In genomic region chr5:24859771-24860540, GRCm38 (mm10) we compare ENCODE assay signal across 13 mouse cellular contexts. TPM values are rescaled to one million over a fixed set of nuclear protein-coding genes. Genes with fewer than 3 reads are reported as not detected.
DNase-seq lines count a peak whose midpoint lies in the region; ATAC-seq and TF ChIP-seq lines count a peak whose summit lies in the region.
"Had no signal": no experiment of that assay in that cellular context is flagged by ENCODE, and none has a peak within 500 bp of the region (broad histone marks: within the 10 kb centered on the region; RNA-seq: fewer than 3 reads in every experiment).

No protein-coding gene starts in this region.

- 0 out of 2 replicates have a peak overlapping the region, but pooled peaks have one; percentile 10 for H3K4me2 ChIP-seq in heart, embryonic 15.5 days
- H3K4me2 ChIP-seq in liver, embryonic 14.5 days (ENCODE audit: low read depth), result peak overlapping the region; percentile 26

- no peak overlapping the region for H3K4me3 ChIP-seq in cerebellum, adult 2 months (replicated peaks; ENCODE audit: insufficient read depth, low read depth, low read length)
- no peak overlapping the region for H3K4me3 ChIP-seq in heart, embryonic 15.5 days
- no peak overlapping the region for H3K4me3 ChIP-seq in liver, embryonic 14.5 days (ENCODE audit: insufficient read depth in 1 of 2, low read depth in 2 of 2, low read length in 2 of 2)
- H3K4me3 ChIP-seq: heart, adult 2 months had no signal

- no peak for TF ChIP-seq CTCF in cerebellum, adult 2 months (IDR thresholded peaks at IDR 0.05; ENCODE audit: borderline replicate concordance, insufficient read depth, low read depth, low read length)
- no peak for TF ChIP-seq CTCF in liver, embryonic 14.5 days (IDR thresholded peaks at IDR 0.05; ENCODE audit: low read depth)

- H3K4me1 ChIP-seq in cerebellum, adult 2 months (ENCODE audit: control insufficient read depth, insufficient read depth, low read length), result peaks cover 16% of the 10 kb centered on the region
- peaks cover 31% of the 10 kb centered on the region for H3K4me1 ChIP-seq in heart, embryonic 15.5 days (replicated peaks)
- peaks cover 32 to 40% of the 10 kb centered on the region in 2 experiments for H3K4me1 ChIP-seq in liver, embryonic 14.5 days (replicated peaks; ENCODE audit: control insufficient read depth in 2 of 2, insufficient read depth in 2 of 2, low read length in 1 of 2)

- intact Hi-C loops in heart, postnatal 36 days (cut with DNase I), result no loop called here

- H3K36me3 ChIP-seq in heart, embryonic 15.5 days, result peaks cover 24% of the 10 kb centered on the region; the same call in 1 of the 2 replicates
- H3K36me3 ChIP-seq in liver, embryonic 14.5 days (replicated peaks; ENCODE audit: control insufficient read depth, insufficient read depth, low read depth), result no peaks in the 10 kb centered on the region

- peak overlapping the region; percentile 41; the same call in 1 of the 2 replicates for H3K27ac ChIP-seq in cerebellum, adult 2 months (ENCODE audit: insufficient read depth, low read length)
- H3K27ac ChIP-seq in heart, embryonic 15.5 days, result peak overlapping the region; percentile 84
- no peak overlapping the region; the same call in 1 of the 2 replicates for H3K27ac ChIP-seq in liver, embryonic 14.5 days
- H3K27ac ChIP-seq: heart, adult 2 months; kidney, postnatal 0 days; macrophage had no signal

- no peak overlapping the region for H3K9ac ChIP-seq in heart, embryonic 15.5 days
- H3K9ac ChIP-seq in liver, embryonic 14.5 days (replicated peaks), result no peak overlapping the region

- H3K9me3 ChIP-seq in heart, embryonic 15.5 days (replicated peaks), result no peaks in the 10 kb centered on the region
- H3K9me3 ChIP-seq in liver, embryonic 14.5 days (ENCODE audit: control insufficient read depth, low read length), result no peaks in the 10 kb centered on the region; the same call in 1 of the 2 replicates

- 0 out of 2 replicates have a peak, but pooled peaks have one; percentile 25 for TF ChIP-seq EP300 in liver, embryonic 14.5 days (IDR thresholded peaks at IDR 0.05; ENCODE audit: low read depth)

- no peak for TF ChIP-seq POLR2A in cerebellum, adult 2 months (IDR thresholded peaks at IDR 0.05; ENCODE audit: borderline replicate concordance, insufficient read depth, low read length)

- ATAC-seq in heart, embryonic 15.5 days (replicated peaks; ENCODE audit: insufficient number of reproducible peaks, insufficient read depth, low FRiP score, low read depth), result no peak
- ATAC-seq in liver, embryonic 14.5 days (ENCODE audit: insufficient read depth), result 0 out of 2 replicates have a peak, but pooled peaks have one; percentile 18
- ATAC-seq: activated CD4-positive, CD25-positive, alpha-beta regulatory T cell, adult 4 months had no signal

- 52% methylated on average over 3 of the region's 3 CpGs for WGBS in cerebellum, adult 2 months
- 54% methylated on average over 3 of the region's 3 CpGs for WGBS in heart, embryonic 15.5 days
- WGBS in liver, embryonic 14.5 days (ENCODE audit: insufficient replicate concordance), result 34% methylated on average over 3 of the region's 3 CpGs

- no peaks in the 10 kb centered on the region for H3K27me3 ChIP-seq in cerebellum, adult 2 months (ENCODE audit: control insufficient read depth, insufficient read depth, low read length)
- no peaks in the 10 kb centered on the region for H3K27me3 ChIP-seq in heart, embryonic 15.5 days
- H3K27me3 ChIP-seq in liver, embryonic 14.5 days (ENCODE audit: control insufficient read depth, insufficient read depth, low read length), result no peaks in the 10 kb centered on the region

- DNase-seq in cerebellum, adult 2 months, result no peak
- DNase-seq in cerebellum, postnatal 10 days, result no peak
- DNase-seq in heart, postnatal 36 days, result no peak
- DNase-seq in NIH3T3 (ENCODE audit: low read depth), result peak; percentile 64
- peak in 1 of 3 experiments; percentile 35 for DNase-seq in liver, embryonic 14.5 days (ENCODE audit: low read depth in 3 of 3, low spot score in 3 of 3)
- no peak for DNase-seq in natural killer cell, adult 2 months (ENCODE audit: low spot score in 2 of 2)
- no peak for DNase-seq in left cerebral cortex, adult 8-10 months (ENCODE audit: low spot score in 2 of 2)
- DNase-seq: lung, adult 2 months had no signal

RNA-seq across cellular contexts. Expression of gene Rheb, which starts 17.5 kb away (rescaled TPM):
- polyA plus RNA-seq in cerebellum, adult 2 months (2012; rRNA removed), result 114 and 116 TPM in 2 replicates
- 211 and 262 TPM in 2 replicates for polyA plus RNA-seq in heart, embryonic 15.5 days (2015; fragmentation: Nextera tagmentation; extraction: Ambion mirVana)
- total RNA-seq in heart, postnatal 36 days (2021), result 10 to 100 TPM; 75.8 to 85.5 TPM
- 20.3 and 25.9 TPM in 2 replicates for polyA plus RNA-seq in liver, embryonic 14.5 days (2012; rRNA removed)
- 79.5 and 81.4 TPM in 2 replicates for polyA plus RNA-seq in liver, embryonic 14.5 days (2014; fragmentation: Nextera tagmentation; extraction: Ambion mirVana)
- 100 to 1,000 TPM; 105 to 112 (median 108) TPM for total RNA-seq in left cerebral cortex, adult 8-10 months (2022)
